Mouse (Mus musculus) MEL (cell line): ENCODE results near the gene Cry2. TPM values are rescaled to one million over a fixed set of nuclear protein-coding genes. Genes with fewer than 3 reads are reported as not detected.

Experiments
- DNase-seq: peaks from one replicate; pipeline ENCODE4 v3.0.0; 2011; ENCODE audit warnings: low read depth, low spot score
- H3K27ac ChIP-seq: 2 replicates; pipeline ENCODE4 v1.5.1; 2012; ENCODE audit warnings: low read depth, mild to moderate bottlenecking, control low read depth, low read length, moderate library complexity; ENCODE audit not compliant: control insufficient read depth
- H3K27me3 ChIP-seq, 2 experiments: fragments of 150-350 bp in 1 of 2; sonication (generic) in 1 of 2; 2 replicates each; pipeline ENCODE4 v1.6.1; 2012; ENCODE audit warnings: low read length in 2 of 2, mild to moderate bottlenecking in 2 of 2, improper control_type of control experiment in 1 of 2, moderate library complexity in 1 of 2; ENCODE audit not compliant: insufficient read depth in 2 of 2, control insufficient read depth in 1 of 2
- H3K36me3 ChIP-seq, 2 experiments: 2 replicates each; pipeline ENCODE4 v1.6.1; 2012 to 2014; ENCODE audit warnings: low read length in 2 of 2, improper control_type of control experiment in 1 of 2, inconsistent platforms in 1 of 2, mild to moderate bottlenecking in 1 of 2; ENCODE audit not compliant: insufficient read depth in 2 of 2, control insufficient read depth in 1 of 2
- H3K4me1 ChIP-seq, 2 experiments: fragments of 150-350 bp in 1 of 2; sonication (generic) in 1 of 2; 2 replicates each; pipeline ENCODE4 v1.6.1; 2012; ENCODE audit warnings: low read length in 2 of 2, improper control_type of control experiment in 1 of 2, mild to moderate bottlenecking in 1 of 2; ENCODE audit not compliant: insufficient read depth in 2 of 2, control insufficient read depth in 1 of 2
- H3K4me3 ChIP-seq, 2 experiments: fragments of 150-350 bp in 1 of 2; sonication (generic) in 1 of 2; 2 replicates each; pipeline ENCODE4 v1.5.1; 2012; ENCODE audit warnings: low read depth in 2 of 2, low read length in 2 of 2, mild to moderate bottlenecking in 2 of 2, moderate library complexity in 2 of 2, control low read depth in 1 of 2, improper control_type of control experiment in 1 of 2; ENCODE audit not compliant: control insufficient read depth in 1 of 2, insufficient read depth in 1 of 2
- H3K79me2 ChIP-seq: 2 replicates; pipeline ENCODE4 v1.6.1; 2012; ENCODE audit warnings: mild to moderate bottlenecking, low read length, moderate library complexity; ENCODE audit not compliant: control insufficient read depth, poor library complexity, insufficient read depth
- H3K9ac ChIP-seq: 2 replicates; pipeline ENCODE4 v1.6.1; 2012; ENCODE audit warnings: low read depth, mild to moderate bottlenecking, control low read depth, low read length, moderate library complexity; ENCODE audit not compliant: control insufficient read depth, poor library complexity, severe bottlenecking
- H3K9me3 ChIP-seq: fragments of 150-350 bp; sonication (generic); replicated peaks from 2 replicates; pipeline ENCODE4 v1.6.1; 2012; ENCODE audit warnings: mild to moderate bottlenecking, low read length, improper control_type of control experiment, moderate library complexity; ENCODE audit not compliant: insufficient read depth
- BHLHE40 ChIP-seq: IDR thresholded peaks from 2 replicates; pipeline ENCODE4 v1.6.1; 2012; ENCODE audit warnings: low read depth, mild to moderate bottlenecking, inconsistent platforms, low read length, improper control_type of control experiment, borderline replicate concordance
- CHD2 ChIP-seq: IDR thresholded peaks from 2 replicates; pipeline ENCODE4 v1.6.1; 2011; ENCODE audit warnings: low read length, improper control_type of control experiment
- CTCF ChIP-seq, 3 experiments: IDR thresholded peaks in 2 of 3; conservative IDR thresholded peaks in 1 of 3; 2 replicates each; pipeline ENCODE4 v1.5.1; 2011 to 2012; ENCODE audit warnings: low read length in 3 of 3, low read depth in 2 of 3, mild to moderate bottlenecking in 2 of 3, improper control_type of control experiment in 1 of 3, inconsistent platforms in 1 of 3, mixed read lengths in 1 of 3, moderate library complexity in 1 of 3; ENCODE audit not compliant: control insufficient read depth in 1 of 3, insufficient read depth in 1 of 3, poor library complexity in 1 of 3, severe bottlenecking in 1 of 3
- ELF1 ChIP-seq: IDR thresholded peaks from 2 replicates; pipeline ENCODE4 v1.6.1; 2014; ENCODE audit warnings: low read depth, mild to moderate bottlenecking, inconsistent platforms, low read length, improper control_type of control experiment, moderate library complexity
- EP300 ChIP-seq, 2 experiments: IDR thresholded peaks; 2 replicates each; pipeline ENCODE4 v1.6.1; 2011; ENCODE audit warnings: improper control_type of control experiment in 2 of 2, low read length in 2 of 2, low read depth in 1 of 2, mild to moderate bottlenecking in 1 of 2
- ETS1 ChIP-seq: IDR thresholded peaks from 2 replicates; pipeline ENCODE4 v1.6.1; 2012; ENCODE audit warnings: low read depth, mild to moderate bottlenecking, inconsistent platforms, low read length, improper control_type of control experiment, moderate library complexity
- GABPA ChIP-seq: IDR thresholded peaks from 2 replicates; pipeline ENCODE4 v1.6.1; 2012; ENCODE audit warnings: low read depth, mild to moderate bottlenecking, inconsistent platforms, low read length, improper control_type of control experiment, moderate library complexity
- GATA1 ChIP-seq: IDR thresholded peaks from 2 replicates; pipeline ENCODE4 v1.6.1; 2011; ENCODE audit warnings: low read depth, low read length, improper control_type of control experiment
- JUND ChIP-seq: IDR thresholded peaks from 2 replicates; pipeline ENCODE4 v1.6.1; 2011; ENCODE audit warnings: low read depth, mild to moderate bottlenecking, improper control_type of control experiment, low read length
- KAT2A ChIP-seq: conservative IDR thresholded peaks from 2 replicates; pipeline ENCODE4 v1.6.1; 2012; ENCODE audit warnings: low read depth, low read length, improper control_type of control experiment, inconsistent platforms
- MAFK ChIP-seq: IDR thresholded peaks from 2 replicates; pipeline ENCODE4 v1.6.1; 2011; ENCODE audit warnings: low read depth, mild to moderate bottlenecking, low read length, improper control_type of control experiment, borderline replicate concordance
- MAZ ChIP-seq: IDR thresholded peaks from 2 replicates; pipeline ENCODE4 v1.6.1; 2012; ENCODE audit warnings: low read depth, mild to moderate bottlenecking, inconsistent platforms, low read length, improper control_type of control experiment
- MEF2A ChIP-seq: IDR thresholded peaks from 2 replicates; pipeline ENCODE4 v1.6.1; 2014; ENCODE audit warnings: low read depth, mild to moderate bottlenecking, inconsistent platforms, low read length, improper control_type of control experiment; ENCODE audit not compliant: poor library complexity, insufficient replicate concordance, severe bottlenecking; ENCODE audit errors: extremely low read depth
- MXI1 ChIP-seq: IDR thresholded peaks from 2 replicates; pipeline ENCODE4 v1.6.1; 2011; ENCODE audit warnings: mild to moderate bottlenecking, low read depth, low read length, improper control_type of control experiment
- MYB ChIP-seq: IDR thresholded peaks from 2 replicates; pipeline ENCODE4 v1.6.1; 2011; ENCODE audit warnings: mild to moderate bottlenecking, low read depth, low read length, improper control_type of control experiment
- NELFE ChIP-seq: IDR thresholded peaks from 2 replicates; pipeline ENCODE4 v1.6.1; 2011; ENCODE audit warnings: low read depth, low read length, improper control_type of control experiment
- POLR2A ChIP-seq, 2 experiments: IDR thresholded peaks; 2 replicates each; pipeline ENCODE4 v1.6.1; 2011 to 2012; ENCODE audit warnings: low read length in 2 of 2, mild to moderate bottlenecking in 2 of 2, control low read depth in 1 of 2, improper control_type of control experiment in 1 of 2, low read depth in 1 of 2, moderate library complexity in 1 of 2; ENCODE audit not compliant: control insufficient read depth in 1 of 2, insufficient read depth in 1 of 2, poor library complexity in 1 of 2
- POLR2AphosphoS5 ChIP-seq: IDR thresholded peaks from 2 replicates; pipeline ENCODE4 v1.6.1; 2012; ENCODE audit warnings: low read depth, borderline replicate concordance, mild to moderate bottlenecking, inconsistent platforms, low read length, moderate library complexity, mixed read lengths
- RAD21 ChIP-seq: IDR thresholded peaks from 2 replicates; pipeline ENCODE4 v1.6.1; 2011; ENCODE audit warnings: mild to moderate bottlenecking, low read depth, low read length, improper control_type of control experiment
- RCOR1 ChIP-seq: IDR thresholded peaks from 2 replicates; pipeline ENCODE4 v1.6.1; 2012; ENCODE audit warnings: low read depth, mild to moderate bottlenecking, inconsistent platforms, low read length, improper control_type of control experiment
- SMC3 ChIP-seq: IDR thresholded peaks from 2 replicates; pipeline ENCODE4 v1.6.1; 2011; ENCODE audit warnings: low read depth, low read length, improper control_type of control experiment
- TAL1 ChIP-seq: IDR thresholded peaks from 2 replicates; pipeline ENCODE4 v1.6.1; 2012; ENCODE audit warnings: mild to moderate bottlenecking, inconsistent platforms, low read length, moderate library complexity, mixed read lengths
- TBP ChIP-seq: IDR thresholded peaks from 2 replicates; pipeline ENCODE4 v1.8.0; 2011; ENCODE audit warnings: low read depth, low read length, improper control_type of control experiment
- TCF12 ChIP-seq: IDR thresholded peaks from 2 replicates; pipeline ENCODE4 v1.6.1; 2014; ENCODE audit warnings: low read depth, mild to moderate bottlenecking, inconsistent platforms, low read length, improper control_type of control experiment, moderate library complexity
- UBTF ChIP-seq: IDR thresholded peaks from 2 replicates; pipeline ENCODE4 v1.6.1; 2012; ENCODE audit warnings: low read depth, mild to moderate bottlenecking, inconsistent platforms, low read length, improper control_type of control experiment, moderate library complexity, borderline replicate concordance; ENCODE audit not compliant: insufficient read depth
- USF2 ChIP-seq, 2 experiments: IDR thresholded peaks; 2 replicates each; pipeline ENCODE4 v1.6.1; 2011 to 2012; ENCODE audit warnings: improper control_type of control experiment in 2 of 2, low read length in 2 of 2, borderline replicate concordance in 1 of 2, inconsistent platforms in 1 of 2, low read depth in 1 of 2, mild to moderate bottlenecking in 1 of 2; ENCODE audit not compliant: insufficient read depth in 1 of 2
- ZC3H11A ChIP-seq: IDR thresholded peaks from 2 replicates; pipeline ENCODE4 v1.6.1; 2012; ENCODE audit warnings: low read depth, mild to moderate bottlenecking, inconsistent platforms, low read length, improper control_type of control experiment
- ZKSCAN1 ChIP-seq: IDR thresholded peaks from 2 replicates; pipeline ENCODE4 v1.6.1; 2012; ENCODE audit warnings: low read depth, mild to moderate bottlenecking, inconsistent platforms, low read length, improper control_type of control experiment, moderate library complexity
- ZNF384 ChIP-seq: IDR thresholded peaks from 2 replicates; pipeline ENCODE4 v1.6.1; 2012; ENCODE audit warnings: low read depth, mild to moderate bottlenecking, inconsistent platforms, low read length, improper control_type of control experiment
- polyA plus RNA-seq, 2 experiments: library from polyadenylated mRNA; stranded (reverse) in 1 of 2; unstranded in 1 of 2; fragments of >175 nt in 1 of 2; fragments of >200 nt in 1 of 2; gene quantifications; 2 replicates each; pipeline versions ENCODE4 v1.2.1 to v1.2.4; 2012; ENCODE audit warnings: low replicate concordance in 2 of 2, low read depth in 1 of 2; ENCODE audit not compliant: insufficient read length in 2 of 2, insufficient read depth in 1 of 2, missing spikeins in 1 of 2
- total RNA-seq: library from RNA; depleted of rRNA; stranded (reverse); fragments of 300-350 nt; gene quantifications from 2 replicates; pipeline ENCODE4 v1.2.3, GENCODE M21; 2012

Gene Cry2
- total and polyA plus RNA-seq, 3 experiments, result 13.3 to 36.2 TPM; not detected in 1

DNA sequence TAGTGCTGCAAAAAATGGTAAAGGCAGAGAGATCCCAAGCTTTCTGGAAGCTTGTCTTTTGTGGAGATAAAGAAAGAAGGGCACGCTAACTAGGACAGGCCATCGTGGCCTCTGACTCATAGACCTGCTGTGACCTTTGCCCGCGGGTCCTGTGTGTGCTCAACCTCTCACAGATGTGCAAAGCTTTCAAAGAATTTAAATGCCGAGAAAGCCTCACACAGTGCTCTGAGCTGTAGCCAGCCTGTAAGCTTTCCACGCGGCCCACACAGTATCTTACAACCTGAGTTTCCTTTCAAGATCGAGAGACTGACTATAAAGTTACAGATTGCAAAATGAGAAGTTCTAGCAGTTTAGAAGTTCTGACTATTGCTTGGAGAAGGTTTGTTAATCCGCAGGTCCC, 12.0 kb upstream of the Cry2 start:
- Histone ChIP-seq H3K27me3 (no peaks in the 10 kb centered on the region), H3K4me3 (no peak overlapping the region), H3K9ac (no peak overlapping the region), H3K36me3 (peaks cover 0 to 43% of the 10 kb centered on the region in 2 experiments; a peak in 2 of 4 replicates), H3K9me3 (no peaks in the 10 kb centered on the region), H3K27ac (peak overlapping the region; percentile 27; the same call in 1 of the 2 replicates), H3K4me1 (peaks cover 20 to 58% of the 10 kb centered on the region in 2 experiments), H3K79me2 (no peaks in the 10 kb centered on the region)
- no peak for DNase-seq
- TF ChIP-seq TBP (no peak), ETS1 (no peak), MYB (no peak), GATA1 (no peak), ZC3H11A (no peak), UBTF (no peak), CTCF (IDR thresholded peaks at IDR 0.05 in 2 of 3, conservative IDR thresholded peaks at IDR 0.05 in 1 of 3; ENCODE audit: control insufficient read depth in 1 of 3, insufficient read depth in 1 of 3, low read depth in 2 of 3, low read length in 3 of 3, poor library complexity in 1 of 3, severe bottlenecking in 1 of 3) (no peak), NELFE (no peak), TAL1 (no peak), TCF12 (no peak), POLR2AphosphoS5 (no peak), USF2 (IDR thresholded peaks at IDR 0.05; ENCODE audit: borderline replicate concordance in 1 of 2, insufficient read depth in 1 of 2, low read depth in 1 of 2, low read length in 2 of 2) (no peak), ELF1 (no peak), RCOR1 (no peak), SMC3 (no peak)

DNA sequence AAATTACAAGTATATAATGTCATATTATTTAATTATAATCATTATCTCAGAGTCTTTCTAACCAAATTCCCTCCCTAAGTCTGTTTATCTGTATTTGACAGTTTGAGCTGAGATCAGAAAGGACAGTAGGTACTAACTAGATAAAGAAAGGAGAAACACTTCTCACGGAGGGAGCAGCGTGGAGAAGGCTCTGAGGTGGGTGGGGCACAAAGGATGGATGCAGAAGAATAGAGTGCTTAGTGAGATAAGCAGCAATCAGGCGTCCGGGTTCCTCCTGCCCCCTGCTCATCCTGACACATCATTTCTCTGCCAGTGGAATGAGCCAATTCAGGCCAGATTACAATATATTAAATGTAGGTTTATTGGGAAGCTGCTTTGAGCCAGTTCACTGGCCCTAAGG, 10.5 kb upstream of the Cry2 start:
- no peak overlapping the region for H3K4me3 ChIP-seq
- H3K79me2 ChIP-seq, result no peaks in the 10 kb centered on the region
- H3K9me3 ChIP-seq, result no peaks in the 10 kb centered on the region
- no peaks in the 10 kb centered on the region for H3K27me3 ChIP-seq
- no peak overlapping the region for H3K9ac ChIP-seq
- DNase-seq, result peak; percentile 96
- H3K36me3 ChIP-seq, result peaks cover 0 to 42% of the 10 kb centered on the region in 2 experiments; a peak in 2 of 4 replicates
- peak overlapping the region; percentile 83 for H3K27ac ChIP-seq
- peaks cover 20 to 55% of the 10 kb centered on the region in 2 experiments for H3K4me1 ChIP-seq
- TF ChIP-seq EP300 (IDR thresholded peaks at IDR 0.05; ENCODE audit: low read depth in 1 of 2, low read length in 2 of 2) (peak; percentile 98 to 99), BHLHE40 (peak; percentile 66; the same call in 1 of the 2 replicates), MEF2A (no peak), TBP (peak; percentile 70), MYB (peak; percentile 88), KAT2A (no peak), MXI1 (peak; percentile 75; the same call in 1 of the 2 replicates), TAL1 (peak; percentile 95), MAFK (peak; percentile 58; the same call in 1 of the 2 replicates), JUND (no peak), ZC3H11A (no peak), NELFE (no peak), USF2 (IDR thresholded peaks at IDR 0.05; ENCODE audit: borderline replicate concordance in 1 of 2, insufficient read depth in 1 of 2, low read depth in 1 of 2, low read length in 2 of 2) (no peak), GABPA (peak; percentile 83), RAD21 (no peak), TCF12 (peak; percentile 99), ETS1 (peak; percentile 94), ZKSCAN1 (no peak), UBTF (no peak), ELF1 (0 out of 2 replicates have a peak, but pooled peaks have one; percentile 31), RCOR1 (peak; percentile 98), MAZ (peak; percentile 95), CHD2 (no peak), ZNF384 (no peak), POLR2A (IDR thresholded peaks at IDR 0.05; ENCODE audit: control insufficient read depth in 1 of 2, insufficient read depth in 1 of 2, low read depth in 1 of 2, low read length in 2 of 2, poor library complexity in 1 of 2) (no peak)
